21 mouse cellular contexts compared by ENCODE assay signal in the genomic region with DNA sequence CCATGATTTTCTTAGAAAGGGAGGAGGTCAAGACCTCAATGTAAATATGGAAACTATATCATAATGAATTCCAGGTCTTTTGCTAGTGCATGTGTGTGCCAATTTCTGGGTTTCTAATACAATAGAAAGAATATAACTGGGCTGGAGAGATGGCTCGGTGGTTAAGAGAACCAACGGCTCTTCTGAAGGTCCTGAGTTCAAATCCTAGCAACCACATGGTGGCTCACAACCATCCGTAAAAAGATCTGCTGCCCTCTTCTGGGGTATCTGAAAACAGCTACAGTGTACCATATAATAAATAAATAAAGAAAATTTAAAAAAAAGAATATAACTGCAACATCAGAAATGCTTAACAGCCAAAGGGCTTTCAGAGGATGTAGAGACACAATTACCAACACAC. TPM values are rescaled to one million over a fixed set of nuclear protein-coding genes. Genes with fewer than 3 reads are reported as not detected.
A peak's percentile ranks its signal among the peaks of the same experiment; 100 is the strongest.
DNase-seq lines count a peak whose midpoint lies in the region; ATAC-seq and TF ChIP-seq lines count a peak whose summit lies in the region.
"Had no signal": no experiment of that assay in that cellular context is flagged by ENCODE, and none has a peak within 500 bp of the region (broad histone marks: within the 10 kb centered on the region; RNA-seq: fewer than 3 reads in every experiment).

No protein-coding gene starts in this region.

- H3K4me2 ChIP-seq in intestine, postnatal 0 days (replicated peaks; ENCODE audit: low read depth): no peak overlapping the region
- no peak overlapping the region for H3K4me2 ChIP-seq in intestine, embryonic 16.5 days (ENCODE audit: low read depth, low read length)
- no peak overlapping the region for H3K4me2 ChIP-seq in lung, postnatal 0 days (replicated peaks; ENCODE audit: low read depth, low read length)
- H3K4me2 ChIP-seq: forebrain, embryonic 13.5 days; hindbrain, embryonic 15.5 days; midbrain, embryonic 15.5 days; neural tube, embryonic 12.5 days had no signal

- ATAC-seq in intestine, postnatal 0 days: no peak
- ATAC-seq in intestine, embryonic 16.5 days: no peak
- ATAC-seq in lung, postnatal 0 days: no peak
- ATAC-seq: activated CD4-positive, CD25-positive, alpha-beta regulatory T cell, adult 4 months; forebrain, embryonic 13.5 days; midbrain, embryonic 15.5 days had no signal

- H3K79me2 ChIP-seq in heart, adult 2 months (replicated peaks; ENCODE audit: control insufficient read depth, insufficient read depth, low read length): no peaks in the 10 kb centered on the region

- no peak for DNase-seq in heart, adult 2 months
- DNase-seq in heart, postnatal 10 days: no peak
- no peak for DNase-seq in lung, postnatal 0 days (ENCODE audit: low spot score)
- DNase-seq in lung, postnatal 10 days: no peak
- DNase-seq in urinary bladder, postnatal 10 days (ENCODE audit: low spot score): no peak
- DNase-seq: adrenal gland, postnatal 10 days; cerebellum, adult 8-10 months; cerebellum, postnatal 36 days; kidney, adult 9 months; kidney, postnatal 36 days; lung, adult 2 months; right cerebral cortex, postnatal 14 days had no signal

- TF ChIP-seq EP300 in heart, adult 2 months (IDR thresholded peaks at IDR 0.05; ENCODE audit: insufficient read depth, low read depth, low read length): no peak
- no peak for TF ChIP-seq EP300 in lung, postnatal 0 days (IDR thresholded peaks at IDR 0.05)

- H3K27ac ChIP-seq in heart, adult 2 months: peak overlapping the region; percentile 76
- H3K27ac ChIP-seq in intestine, postnatal 0 days (ENCODE audit: low read depth, low read length): no peak overlapping the region
- H3K27ac ChIP-seq in intestine, embryonic 16.5 days (ENCODE audit: low read length): no peak overlapping the region
- no peak overlapping the region for H3K27ac ChIP-seq in lung, postnatal 0 days (ENCODE audit: low read length)
- H3K27ac ChIP-seq: forebrain, embryonic 13.5 days; hindbrain, embryonic 15.5 days; limb, embryonic 10.5 days; macrophage; midbrain, embryonic 15.5 days; neural tube, embryonic 12.5 days had no signal

- H3K9ac ChIP-seq in heart, adult 2 months (ENCODE audit: low read depth, low read length): no peak overlapping the region
- no peak overlapping the region for H3K9ac ChIP-seq in intestine, postnatal 0 days (ENCODE audit: low read depth, low read length)
- no peak overlapping the region for H3K9ac ChIP-seq in intestine, embryonic 16.5 days (ENCODE audit: low read depth, low read length)
- no peak overlapping the region for H3K9ac ChIP-seq in lung, postnatal 0 days (replicated peaks; ENCODE audit: low read depth)
- H3K9ac ChIP-seq: forebrain, embryonic 13.5 days; hindbrain, embryonic 15.5 days; midbrain, embryonic 15.5 days; neural tube, embryonic 12.5 days had no signal

- WGBS in heart, adult 2 months: 86% methylated on average over 3 of the region's 3 CpGs
- 91% methylated on average over 3 of the region's 3 CpGs for WGBS in intestine, postnatal 0 days
- 89% methylated on average over 3 of the region's 3 CpGs for WGBS in intestine, embryonic 16.5 days
- WGBS in lung, postnatal 0 days: 91% methylated on average over 3 of the region's 3 CpGs

- H3K27me3 ChIP-seq in heart, adult 2 months (ENCODE audit: control insufficient read depth, insufficient read depth, low read length): no peaks in the 10 kb centered on the region
- no peaks in the 10 kb centered on the region for H3K27me3 ChIP-seq in intestine, postnatal 0 days (replicated peaks; ENCODE audit: control insufficient read depth, insufficient read depth, low read length)
- H3K27me3 ChIP-seq in intestine, embryonic 16.5 days (replicated peaks; ENCODE audit: control insufficient read depth, insufficient read depth, low read length): no peaks in the 10 kb centered on the region
- no peaks in the 10 kb centered on the region for H3K27me3 ChIP-seq in lung, postnatal 0 days (replicated peaks; ENCODE audit: insufficient read depth, low read length)
- H3K27me3 ChIP-seq: forebrain, embryonic 13.5 days; hindbrain, embryonic 15.5 days; midbrain, embryonic 15.5 days; neural tube, embryonic 12.5 days had no signal

- H3K9me3 ChIP-seq in intestine, postnatal 0 days (ENCODE audit: control insufficient read depth): 0 out of 2 replicates have a peak, but pooled peaks cover 3% of the 10 kb centered on the region
- no peaks in the 10 kb centered on the region for H3K9me3 ChIP-seq in intestine, embryonic 16.5 days (ENCODE audit: control insufficient read depth, low read length)
- no peaks in the 10 kb centered on the region for H3K9me3 ChIP-seq in lung, postnatal 0 days (ENCODE audit: low read length)
- H3K9me3 ChIP-seq: limb, embryonic 10.5 days had no signal

- H3K4me1 ChIP-seq in heart, adult 2 months (ENCODE audit: control insufficient read depth, insufficient read depth, low read length): peaks cover 4% of the 10 kb centered on the region
- H3K4me1 ChIP-seq in intestine, postnatal 0 days (replicated peaks; ENCODE audit: control insufficient read depth, insufficient read depth, low read length): no peaks in the 10 kb centered on the region
- 0 out of 2 replicates have a peak, but pooled peaks cover 6% of the 10 kb centered on the region for H3K4me1 ChIP-seq in intestine, embryonic 16.5 days (ENCODE audit: control insufficient read depth, insufficient read depth, low read length)
- no peaks in the 10 kb centered on the region for H3K4me1 ChIP-seq in lung, postnatal 0 days (ENCODE audit: insufficient read depth, low read depth, low read length)
- H3K4me1 ChIP-seq: neural tube, embryonic 12.5 days had no signal

- TF ChIP-seq POLR2A in heart, adult 2 months (IDR thresholded peaks at IDR 0.05; ENCODE audit: insufficient read depth, low read depth, low read length): no peak

- intact Hi-C loops in heart, adult 2 months (cut with DNase I): loop anchor here (2.0 kb wide), 1 partner anchor 164 kb away; no protein-coding TSS in a partner anchor
- intact Hi-C loops in heart, postnatal 10 days (cut with DNase I): no loop called here

- H3K4me3 ChIP-seq in heart, adult 2 months: no peak overlapping the region
- no peak overlapping the region for H3K4me3 ChIP-seq in intestine, postnatal 0 days (ENCODE audit: low read depth, low read length)
- H3K4me3 ChIP-seq in intestine, embryonic 16.5 days (ENCODE audit: low read length): no peak overlapping the region
- H3K4me3 ChIP-seq in lung, postnatal 0 days (ENCODE audit: low read depth, low read length): no peak overlapping the region
- H3K4me3 ChIP-seq: forebrain, embryonic 13.5 days; hindbrain, embryonic 15.5 days; limb, embryonic 10.5 days; midbrain, embryonic 15.5 days; neural tube, embryonic 12.5 days had no signal

- TF ChIP-seq CTCF in heart, adult 2 months (IDR thresholded peaks at IDR 0.05): peak; percentile 62
- peak; percentile 10; the same call in 1 of the 2 replicates for TF ChIP-seq CTCF in intestine, postnatal 0 days (IDR thresholded peaks at IDR 0.05; ENCODE audit: low read depth)
- peak; percentile 11; the same call in 1 of the 2 replicates for TF ChIP-seq CTCF in lung, postnatal 0 days (IDR thresholded peaks at IDR 0.05)

- peaks cover 6% of the 10 kb centered on the region; the same call in 1 of the 2 replicates for H3K36me3 ChIP-seq in heart, adult 2 months (ENCODE audit: control insufficient read depth, insufficient read depth, low read length)
- H3K36me3 ChIP-seq in intestine, postnatal 0 days (ENCODE audit: control insufficient read depth, insufficient read depth): no peaks in the 10 kb centered on the region
- no peaks in the 10 kb centered on the region for H3K36me3 ChIP-seq in intestine, embryonic 16.5 days (ENCODE audit: control insufficient read depth, insufficient read depth, low read length)
- no peaks in the 10 kb centered on the region for H3K36me3 ChIP-seq in lung, postnatal 0 days (ENCODE audit: insufficient read depth, low read length)
- H3K36me3 ChIP-seq: hindbrain, embryonic 15.5 days; limb, embryonic 10.5 days; midbrain, embryonic 15.5 days; neural tube, embryonic 12.5 days had no signal

RNA-seq across cellular contexts. Expression of gene Fam126a, which starts 23.9 kb away (rescaled TPM):
- total RNA-seq in heart, adult 2 months (2021): 10 to 100 TPM; 41.3 to 44.1 TPM
- polyA plus RNA-seq in heart, adult 2 months (2012; rRNA removed): 9.2 and 18.1 TPM in 2 replicates
- 10 to 100 TPM; 57.8 to 70.4 TPM for total RNA-seq in heart, postnatal 10 days (2021)
- polyA plus RNA-seq in intestine, postnatal 0 days (2015; fragmentation: Nextera tagmentation; extraction: Ambion mirVana): 4.9 and 5.0 TPM in 2 replicates
- 11.1 and 11.7 TPM in 2 replicates for polyA plus RNA-seq in intestine, embryonic 16.5 days (2015; fragmentation: Nextera tagmentation; extraction: Ambion mirVana)
- polyA plus RNA-seq in lung, postnatal 0 days (2015; fragmentation: Nextera tagmentation; extraction: Ambion mirVana): 11.5 and 12.4 TPM in 2 replicates

RNA-seq across cellular contexts. Expression of gene Klhl7, which starts 46.0 kb away (rescaled TPM):
- total RNA-seq in heart, adult 2 months (2021): 10 to 100 TPM; 47.7 to 48.9 TPM
- 7.4 and 25.6 TPM in 2 replicates for polyA plus RNA-seq in heart, adult 2 months (2012; rRNA removed)
- 10 to 100 TPM; 51.7 to 54.8 TPM for total RNA-seq in heart, postnatal 10 days (2021)
- 14.8 and 15.1 TPM in 2 replicates for polyA plus RNA-seq in intestine, postnatal 0 days (2015; fragmentation: Nextera tagmentation; extraction: Ambion mirVana)
- 31.0 and 31.2 TPM in 2 replicates for polyA plus RNA-seq in intestine, embryonic 16.5 days (2015; fragmentation: Nextera tagmentation; extraction: Ambion mirVana)
- polyA plus RNA-seq in lung, postnatal 0 days (2015; fragmentation: Nextera tagmentation; extraction: Ambion mirVana): 22.6 and 26.6 TPM in 2 replicates

Comparison
In these comparisons a context has a peak if more than half of its experiments do, and no peak if none do; other contexts are left out.
1. CTCF ChIP-seq: peak in every context shown above with its lines; median percentile 62 in heart, adult 2 months; 11 in lung, postnatal 0 days; 10 in intestine, postnatal 0 days.